Mouse (Mus musculus): ENCODE results near the gene Apol9a. TPM values are rescaled to one million over a fixed set of nuclear protein-coding genes. Genes with fewer than 3 reads are reported as not detected.

The Apol9a gene
- 4.5 TPM for polyA plus RNA-seq (2017; shearing (Covaris generic))

GRCm38 (mm10) chr15:77411035-77411434, at the start of gene Apol9a:
Apol9a (minus strand) TSS chr15:77411135.

GRCm38 (mm10) chr15:77447392-77447791, 36.5 kb upstream of the Apol9a start, which contains the start of gene Apol7b:
Apol7b (minus strand) TSS chr15:77447492.

GRCm38 (mm10) chr15:77399027-77399426, 11.9 kb downstream of the Apol9a start, which contains the start of gene Apol7a:
Apol7a (minus strand) TSS chr15:77399110.

Other genes with a start within 250 kb of the Apol9a start
- not detected for gene Rbfox2, start 104.1 kb downstream of the Apol9a start, polyA plus RNA-seq (2017; shearing (Covaris generic))
- not detected for gene Apol7a, start 12.0 kb downstream of the Apol9a start, polyA plus RNA-seq (2017; shearing (Covaris generic))
- 0.32 TPM for gene Apol7b, start 36.4 kb upstream of the Apol9a start, polyA plus RNA-seq (2017; shearing (Covaris generic))
- gene Apol10a, start 65.9 kb upstream of the Apol9a start, polyA plus RNA-seq (2017; shearing (Covaris generic)) = 0.15 TPM
- 0.89 TPM for gene Apol11a, start 97.1 kb upstream of the Apol9a start, polyA plus RNA-seq (2017; shearing (Covaris generic))
- not detected for gene Apol7c, start 122.2 kb upstream of the Apol9a start, polyA plus RNA-seq (2017; shearing (Covaris generic))
- not detected for gene 1700025B11Rik, start 150.8 kb upstream of the Apol9a start, polyA plus RNA-seq (2017; shearing (Covaris generic))
- 4.6 TPM for gene Apol10b, start 185.0 kb upstream of the Apol9a start, polyA plus RNA-seq (2017; shearing (Covaris generic))
- not detected for gene Gm36245, start 188.1 kb upstream of the Apol9a start, polyA plus RNA-seq (2017; shearing (Covaris generic))
- gene Apol11b, start 232.2 kb upstream of the Apol9a start, polyA plus RNA-seq (2017; shearing (Covaris generic)) = 6.1 TPM